Mouse (Mus musculus) urinary bladder, postnatal 4 days (tissue): ENCODE measurements around the gene Rsad1.

Experiments
- DNase-seq, 2 experiments: peaks; one replicate each; pipeline ENCODE4 v3.0.0; 2021 to 2022; ENCODE audit warnings: low spot score in 2 of 2

Rsad1 gene

GRCm38 (mm10) chr11:94548888-94549690, at the start of gene Rsad1:
Gene Rsad1 (minus strand): TSS chr11:94549255.
- DNase-seq: peak; percentile 91 to 95

GRCm38 (mm10) chr11:94598437-94599120, 49.5 kb upstream of the Rsad1 start:
- no peak for DNase-seq

DNA sequence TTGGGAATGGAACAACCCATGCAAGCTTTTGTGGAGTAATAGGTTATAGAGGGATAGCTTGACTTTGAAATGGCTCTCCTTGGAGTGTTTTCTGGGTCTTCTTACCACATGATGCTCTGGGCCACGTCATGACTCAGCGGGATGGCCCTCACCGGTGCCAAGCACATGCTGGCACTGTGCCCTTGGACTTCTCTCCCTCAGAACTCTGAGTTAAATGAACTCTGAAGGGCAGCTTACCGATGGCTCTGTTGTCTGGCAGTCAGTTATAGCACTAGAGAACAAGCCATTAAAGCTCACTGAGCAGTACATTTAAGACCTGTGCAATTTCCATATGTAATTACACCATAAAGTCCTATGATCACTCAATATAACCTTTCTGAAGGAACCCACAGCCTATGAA, 48.3 kb upstream of the Rsad1 start:
- no peak for DNase-seq

DNA sequence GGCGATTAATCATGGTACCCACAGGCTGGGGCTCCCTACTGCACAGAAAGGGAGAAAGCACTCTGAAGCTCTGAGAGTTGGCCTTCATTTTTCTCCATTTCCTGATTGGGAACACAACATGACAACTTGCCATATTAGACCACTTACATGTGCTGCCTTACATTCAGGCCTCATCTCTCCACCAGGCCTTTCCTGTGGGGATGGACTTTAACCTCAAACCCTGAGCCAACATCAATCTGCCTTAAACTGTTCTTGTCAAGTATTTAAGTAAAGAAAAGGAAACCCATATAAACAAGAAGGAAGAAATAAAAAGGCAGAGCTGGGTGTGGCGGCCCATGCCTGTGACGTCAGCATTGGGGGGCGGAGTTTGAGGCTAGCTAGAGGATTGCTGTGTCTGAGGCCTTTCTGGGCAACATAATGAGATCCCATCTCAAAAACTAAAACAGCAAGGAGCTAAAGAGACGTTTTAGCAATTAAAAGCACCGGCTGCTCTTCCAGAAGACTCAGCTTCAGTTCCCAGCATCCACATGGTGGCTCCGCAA, 47.3 kb upstream of the Rsad1 start:
- DNase-seq: no peak

DNA sequence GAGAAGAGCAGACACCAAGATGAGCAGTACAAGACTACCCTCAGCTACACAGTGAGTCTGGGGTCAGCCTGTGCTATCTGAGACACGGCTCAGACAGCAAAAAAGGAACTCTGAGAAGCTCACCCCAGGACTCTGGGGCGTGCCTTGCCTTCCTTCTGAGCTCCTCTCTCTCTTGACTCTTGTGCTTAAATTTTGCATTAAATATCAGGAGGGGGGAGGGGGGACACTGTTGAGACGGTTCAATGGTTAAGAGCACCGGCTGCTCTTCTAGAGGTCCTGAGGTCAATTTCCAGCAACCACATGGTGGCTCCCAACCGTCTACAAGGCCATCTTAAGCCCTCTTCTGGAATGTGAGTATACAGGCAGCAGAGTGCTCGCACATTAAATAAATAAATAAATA, 38.5 kb upstream of the Rsad1 start:
- no peak for DNase-seq

DNA sequence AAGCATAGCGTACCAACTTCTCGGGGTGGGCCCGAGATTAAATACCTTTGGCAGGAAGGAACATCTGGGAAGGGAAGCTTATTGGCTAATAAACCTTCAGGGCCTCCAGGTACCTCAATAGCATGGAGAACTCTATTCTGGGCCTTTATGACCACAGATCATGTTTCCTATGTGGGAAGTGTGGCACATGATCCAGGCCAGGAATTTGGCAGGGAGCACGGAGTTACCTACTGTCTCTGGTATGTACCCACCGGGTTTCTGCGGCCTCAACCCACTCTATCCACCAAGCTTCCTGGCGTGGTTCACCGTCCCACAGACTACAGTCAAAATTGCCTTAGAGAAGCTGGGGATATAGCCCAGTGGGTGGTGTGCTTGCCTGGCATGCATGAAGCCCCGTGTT, 36.0 kb upstream of the Rsad1 start:
- DNase-seq: no peak

GRCm38 (mm10) chr11:94580111-94580740, 31.2 kb upstream of the Rsad1 start:
- no peak for DNase-seq

GRCm38 (mm10) chr11:94576361-94576760, 27.3 kb upstream of the Rsad1 start:
- no peak for DNase-seq

GRCm38 (mm10) chr11:94575036-94575435, 26.0 kb upstream of the Rsad1 start:
- no peak for DNase-seq

DNA sequence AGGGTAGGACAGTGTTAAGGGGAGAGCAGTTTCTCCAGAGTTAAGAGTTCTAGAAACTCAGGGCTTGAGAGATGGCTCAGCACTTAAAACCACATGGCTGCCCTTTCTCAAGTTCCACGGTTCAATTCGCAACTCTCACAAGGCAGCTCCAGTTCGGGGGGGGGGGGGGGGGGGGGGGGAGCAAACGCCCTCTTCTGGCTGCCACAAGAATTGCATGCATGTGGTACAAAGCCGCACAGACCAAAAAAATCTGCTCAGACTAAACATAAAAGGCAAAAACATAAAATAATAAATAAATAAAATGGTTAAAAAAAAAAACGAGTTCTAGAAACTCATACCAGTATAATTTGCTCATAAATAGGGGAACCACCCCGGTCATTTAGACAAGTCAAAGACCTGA, 25.5 kb upstream of the Rsad1 start:
- no peak for DNase-seq

DNA sequence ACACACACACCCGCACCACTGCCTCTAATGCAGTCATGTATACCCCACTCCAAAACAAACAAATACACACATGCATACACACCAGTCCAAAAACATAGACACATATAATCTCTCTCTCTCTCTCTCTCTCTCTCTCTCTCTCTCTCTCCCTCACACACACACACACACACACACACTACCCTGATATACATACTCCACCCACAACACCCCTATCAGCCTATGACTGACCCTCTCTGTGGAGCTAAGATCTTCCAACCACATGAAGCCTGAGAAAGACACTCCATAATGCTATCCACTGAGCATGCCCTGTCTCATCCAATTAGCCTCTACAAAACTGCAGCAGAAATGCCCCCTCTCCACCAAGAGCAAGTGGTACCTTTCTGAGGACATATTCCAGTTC, 22.8 kb upstream of the Rsad1 start:
- no peak for DNase-seq

DNA sequence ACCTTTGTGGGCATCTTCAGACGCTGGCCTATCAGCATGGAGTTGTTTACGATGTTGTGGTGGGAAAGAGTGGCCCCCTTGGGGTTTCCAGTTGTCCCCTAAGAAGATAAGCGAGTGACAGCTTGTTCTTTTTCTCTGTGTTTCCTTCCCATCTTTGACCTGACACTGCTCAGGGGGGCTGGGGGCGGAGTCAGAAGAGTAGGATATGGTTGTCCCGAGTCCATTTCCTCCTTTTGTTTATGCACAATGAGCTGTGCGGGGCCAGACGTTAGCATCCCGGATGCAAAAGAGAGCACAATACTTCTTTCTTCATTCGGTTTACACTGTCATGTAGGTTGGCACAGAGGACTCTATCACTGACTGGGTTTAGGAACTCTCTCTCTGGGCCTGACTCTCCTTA, 21.6 kb upstream of the Rsad1 start:
- DNase-seq: no peak

- no peak for DNase-seq
These were observed 18.3 kb upstream of the Rsad1 start for GRCm38 (mm10) chr11:94567326-94567725.

DNA sequence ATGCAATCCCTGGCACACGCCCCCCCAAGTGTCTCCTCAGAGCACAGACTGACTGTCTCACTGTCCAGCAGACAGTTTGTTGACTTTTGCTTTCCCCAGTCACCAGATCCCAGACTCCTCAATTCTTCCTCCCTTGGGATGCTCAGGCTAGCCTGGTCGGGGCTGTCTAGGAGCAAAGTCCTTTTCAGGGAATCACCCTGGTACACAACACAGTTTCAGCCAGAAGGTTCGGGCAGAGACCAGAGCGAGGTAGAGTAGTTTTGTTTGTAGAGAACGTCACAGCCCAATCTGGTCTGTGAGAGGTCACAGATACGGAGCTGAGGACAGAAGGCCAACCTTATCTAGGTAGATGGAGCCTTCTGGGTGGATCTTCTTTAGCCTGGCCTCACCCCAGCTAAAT, 17.5 kb upstream of the Rsad1 start:
- no peak for DNase-seq

DNA sequence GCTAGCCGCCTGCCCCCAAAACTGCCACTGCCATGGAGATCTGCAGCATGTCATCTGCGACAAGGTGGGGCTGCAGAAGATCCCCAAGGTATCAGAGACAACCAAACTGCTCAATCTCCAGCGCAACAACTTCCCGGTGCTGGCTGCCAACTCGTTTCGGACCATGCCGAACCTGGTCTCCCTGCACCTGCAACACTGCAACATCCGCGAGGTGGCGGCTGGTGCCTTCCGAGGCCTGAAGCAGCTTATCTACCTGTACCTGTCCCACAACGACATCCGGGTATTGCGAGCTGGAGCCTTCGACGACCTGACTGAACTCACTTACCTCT, 16.1 kb upstream of the Rsad1 start:
- DNase-seq: peak in 1 of 2 experiments; percentile 65

DNA sequence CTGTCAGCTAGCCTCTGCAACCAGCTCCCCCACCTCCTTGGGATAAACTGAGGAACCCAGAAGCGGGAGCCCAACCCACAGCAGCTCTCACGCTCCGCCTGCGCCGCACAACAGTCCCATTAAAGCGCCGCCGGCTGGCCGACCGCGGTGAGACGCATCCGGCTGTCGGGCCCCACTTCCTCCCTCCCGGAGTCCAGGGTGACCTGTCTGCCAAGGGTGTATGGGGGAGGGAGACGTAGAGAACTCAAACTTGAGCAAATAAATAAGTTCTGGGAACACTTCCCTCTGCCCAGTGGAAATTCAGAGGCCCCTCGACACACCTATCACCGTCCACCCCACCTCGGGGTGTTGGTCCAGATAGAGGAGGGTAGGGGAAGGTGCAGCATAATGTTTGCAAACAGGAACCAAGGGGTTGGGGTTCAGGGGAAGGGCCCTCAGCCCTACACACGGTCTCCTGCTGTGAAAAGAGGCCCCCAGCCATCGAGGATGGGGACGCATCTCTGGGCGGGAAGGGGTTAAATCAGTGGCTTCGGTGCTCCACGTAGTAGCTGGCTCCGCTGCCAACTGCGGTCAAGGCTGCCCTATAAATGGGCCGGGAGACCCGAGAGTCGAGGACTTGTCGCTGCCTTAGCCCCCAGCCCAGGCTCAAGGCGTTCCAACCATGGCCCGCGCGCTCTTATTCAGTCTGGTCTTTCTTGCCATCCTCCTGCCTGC, 15.5 kb upstream of the Rsad1 start, which contains the start of gene Chad:
Gene Chad, plus strand, starts transcription at position 611 of the 714 bp plus-strand sequence.
- peak; percentile 46 to 66 for DNase-seq

- no peak for DNase-seq
These were observed 14.8 kb upstream of the Rsad1 start for GRCm38 (mm10) chr11:94563821-94564220.

DNA sequence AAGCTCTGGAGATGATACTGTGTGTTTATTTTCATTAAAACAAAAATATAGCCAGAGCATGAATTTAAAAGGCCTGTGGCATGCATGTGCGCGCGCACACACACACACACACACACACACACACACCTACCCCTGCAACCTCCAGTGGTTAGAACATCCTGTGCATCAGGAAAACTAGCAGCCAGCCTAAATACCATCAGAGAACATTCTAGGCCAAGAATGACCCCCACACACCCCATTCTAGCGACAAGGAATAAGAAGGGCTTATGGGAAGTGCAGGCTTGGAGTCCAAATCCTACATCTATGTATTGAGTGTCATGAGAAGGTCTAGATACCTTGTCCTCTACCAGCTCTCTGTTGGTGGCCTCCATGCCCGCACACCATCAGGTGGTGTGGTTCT, 14.3 kb upstream of the Rsad1 start:
- DNase-seq: no peak

GRCm38 (mm10) chr11:94558226-94558625, 9.2 kb upstream of the Rsad1 start:
- DNase-seq: no peak

DNA sequence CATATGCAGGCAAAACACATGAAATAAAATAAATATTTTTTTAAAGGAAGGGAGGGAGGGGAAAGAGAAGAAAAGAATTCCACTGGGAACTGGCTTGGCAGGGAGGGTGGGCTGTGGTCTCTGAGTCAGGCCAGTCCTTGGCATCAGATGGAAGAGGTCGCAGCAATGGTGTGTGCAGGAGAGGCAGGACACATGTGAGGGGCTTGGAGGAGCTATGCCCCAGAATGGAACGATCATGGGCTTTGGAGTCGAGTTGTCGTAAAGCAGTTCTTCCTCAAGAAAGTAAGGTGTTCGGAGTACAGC, 1.3 kb upstream of the Rsad1 start:
- DNase-seq: no peak

DNA sequence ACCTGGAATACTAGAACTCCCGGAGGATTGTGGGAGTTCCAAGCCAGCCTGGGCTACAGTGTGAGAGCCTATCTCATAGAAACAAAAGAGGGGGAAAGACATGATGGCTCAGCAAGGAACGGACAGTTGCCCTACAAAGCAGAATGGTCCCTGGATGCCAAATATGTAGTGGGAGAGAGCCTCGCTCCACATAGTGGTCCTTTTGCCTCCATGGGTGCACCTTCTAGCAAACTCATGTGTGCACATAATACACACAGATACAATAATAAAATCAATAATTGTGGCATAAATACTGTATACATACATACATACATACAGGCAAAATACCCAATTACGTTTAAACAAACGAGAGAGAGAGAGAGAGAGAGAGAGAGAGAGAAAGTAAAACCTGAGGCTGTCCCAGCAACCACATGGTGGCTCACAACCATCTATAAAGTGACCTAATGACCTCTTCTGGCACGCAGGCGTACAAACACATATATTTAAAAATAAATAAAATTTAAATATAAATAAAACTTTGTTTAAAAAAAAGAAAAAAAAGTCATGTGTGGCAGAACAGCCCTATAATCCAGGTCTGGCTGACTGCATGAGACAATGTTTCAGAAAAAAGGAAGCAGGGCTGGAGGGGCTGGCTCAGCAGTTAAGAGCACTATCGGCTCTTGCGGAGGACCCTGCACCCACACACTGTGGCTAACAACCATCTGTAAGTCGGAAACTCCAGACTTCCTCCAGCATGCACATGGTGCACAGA, 811 bp upstream of the Rsad1 start:
- no peak for DNase-seq
